Mouse (Mus musculus): ENCODE data around the gene Ocln.

Gene Ocln

GRCm38 (mm10) chr13:100552369-100553041 is at the start of gene Ocln:
Gene Ocln (minus strand): TSS chr13:100552718.
- DNase-seq, result peak; percentile 89

DNA sequence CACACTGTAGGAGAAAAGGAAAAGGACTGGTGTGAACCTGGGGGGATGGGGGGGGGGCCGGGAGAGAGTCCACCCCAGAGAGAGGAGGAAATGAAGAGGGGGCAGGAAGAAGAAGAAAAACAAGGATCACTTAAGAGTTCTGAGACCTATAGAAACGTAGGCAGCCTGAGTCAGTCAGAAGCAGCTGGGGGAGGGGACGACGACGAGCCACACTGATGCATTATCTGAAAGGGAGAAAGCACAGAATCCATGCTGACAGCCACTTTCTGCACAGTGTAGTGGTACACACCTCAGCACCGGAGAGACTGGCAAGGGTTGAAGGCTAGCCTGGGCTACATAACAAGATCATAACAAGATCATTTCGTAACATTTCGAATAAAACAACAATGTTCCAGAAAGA is 48.5 kb upstream of the Ocln start:
- DNase-seq, result no peak

GRCm38 (mm10) chr13:100600317-100600716 is 47.8 kb upstream of the Ocln start:
- DNase-seq, result no peak

DNA sequence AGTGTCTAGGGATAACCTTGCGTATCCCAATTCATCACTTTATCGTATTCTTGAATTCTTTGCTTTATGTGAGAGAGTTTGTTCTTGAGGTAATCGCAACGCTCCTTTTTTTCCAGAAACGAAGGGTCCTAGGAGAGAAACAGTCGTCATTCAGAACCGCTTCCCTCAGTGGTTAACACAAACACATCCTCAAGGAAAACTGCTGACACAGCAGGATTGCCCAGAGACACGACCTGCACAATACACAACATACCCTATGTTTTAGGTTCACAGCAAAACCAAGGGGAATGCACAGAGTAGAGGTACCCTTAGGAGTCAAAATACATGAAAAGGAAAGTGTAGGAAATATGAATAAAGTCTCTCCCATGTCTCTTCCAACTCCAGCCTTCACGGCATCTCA is 44.8 kb upstream of the Ocln start:
- no peak for DNase-seq

GRCm38 (mm10) chr13:100595552-100595885 is 43.0 kb upstream of the Ocln start:
- DNase-seq, result no peak

GRCm38 (mm10) chr13:100594838-100595551 is 42.5 kb upstream of the Ocln start:
- DNase-seq, result no peak

DNA sequence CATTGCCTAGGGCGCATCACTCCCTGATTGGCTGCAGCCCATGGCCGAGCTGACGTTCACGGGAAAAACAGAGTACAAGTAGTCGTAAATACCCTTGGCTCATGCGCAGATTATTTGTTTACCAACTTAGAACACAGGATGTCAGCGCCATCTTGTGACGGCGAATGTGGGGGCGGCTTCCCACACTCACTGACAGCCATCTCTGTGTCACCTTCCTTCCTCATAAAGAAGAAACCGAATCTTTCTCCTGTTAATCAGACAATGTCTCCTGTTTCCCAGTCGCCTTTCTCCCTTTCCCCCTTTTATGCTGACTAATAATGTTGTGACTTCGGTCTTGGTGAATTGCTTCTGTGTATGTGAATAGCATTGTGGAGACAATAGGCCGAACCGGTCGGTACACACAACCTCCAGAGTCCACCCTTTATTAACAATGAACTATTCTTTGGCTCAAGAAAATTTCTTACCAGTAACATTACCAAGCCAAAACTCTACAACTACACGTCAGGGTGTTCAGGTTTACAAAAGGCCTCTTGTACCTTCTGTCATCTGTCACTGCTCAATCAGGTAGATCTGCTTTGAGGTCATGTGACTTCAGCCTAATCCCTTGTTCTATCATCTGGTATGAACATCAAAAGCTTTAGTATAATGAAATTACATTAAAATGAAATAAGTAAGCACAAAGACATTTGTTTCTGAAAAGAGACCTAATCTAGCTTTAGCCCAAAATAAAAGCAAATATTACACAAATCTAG is 41.7 kb upstream of the Ocln start:
- peak; percentile 63 for DNase-seq

DNA sequence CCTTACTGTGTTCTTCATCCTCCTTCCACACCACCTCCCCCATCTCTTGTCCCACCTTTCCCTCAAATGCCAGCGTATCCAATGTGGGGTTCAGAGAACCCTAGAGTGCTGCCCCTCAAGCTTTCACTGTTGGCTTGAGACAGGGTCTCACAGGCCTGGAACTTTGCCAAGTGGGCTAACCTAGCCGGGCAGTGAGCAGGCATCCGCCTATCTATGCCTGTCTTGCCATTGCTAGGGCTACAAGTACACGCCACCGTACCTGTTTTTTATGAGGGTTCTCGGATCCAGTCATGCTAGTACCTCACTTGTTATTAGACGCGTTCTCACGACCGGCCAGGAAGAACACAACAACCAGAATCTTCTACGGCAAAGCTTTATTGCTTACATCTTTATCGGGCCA is 36.1 kb upstream of the Ocln start:
- peak; percentile 20 for DNase-seq

- DNase-seq, result no peak
Observed at GRCm38 (mm10) chr13:100582144-100582543, 29.6 kb upstream of the Ocln start.

GRCm38 (mm10) chr13:100581701-100582100 is 29.2 kb upstream of the Ocln start:
- no peak for DNase-seq

DNA sequence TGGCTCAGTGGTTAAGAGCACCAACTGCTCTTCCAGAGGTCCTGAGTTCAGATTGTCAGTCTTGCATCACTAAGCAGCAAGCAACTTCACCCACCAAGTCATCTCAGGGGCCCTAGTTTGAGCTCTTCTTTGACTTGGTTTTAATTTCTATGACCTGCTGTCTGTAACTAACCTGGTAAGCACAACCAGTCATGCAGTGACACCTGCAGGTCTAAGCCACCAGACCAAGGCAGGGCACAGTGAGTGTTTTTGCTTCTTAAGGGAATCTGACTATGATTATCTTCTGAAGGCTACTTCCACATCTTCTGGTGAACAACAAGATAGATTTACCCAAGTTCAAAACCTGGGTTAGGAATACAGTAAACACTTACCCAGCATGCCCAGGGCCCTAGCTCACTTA is 27.4 kb upstream of the Ocln start:
- DNase-seq, result no peak

DNA sequence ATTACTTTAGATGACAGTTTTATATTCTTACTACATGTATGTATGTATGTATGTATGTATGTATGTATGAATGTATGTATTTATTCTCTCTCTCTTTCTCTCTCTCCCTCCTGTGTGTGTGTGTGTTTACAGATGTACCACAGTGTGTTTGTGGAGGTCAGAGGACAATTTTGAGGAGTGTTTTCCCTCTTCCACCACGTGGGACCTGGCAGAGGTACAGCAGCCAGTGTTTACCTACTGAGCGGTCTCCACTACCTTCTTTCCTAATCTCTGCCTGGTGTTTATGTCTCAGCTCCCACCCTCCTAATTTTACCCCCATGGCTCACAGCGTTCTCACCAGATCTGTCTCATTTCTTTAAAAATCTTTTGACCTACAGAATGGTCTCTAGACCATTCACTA is 26.7 kb upstream of the Ocln start:
- DNase-seq, result no peak

DNA sequence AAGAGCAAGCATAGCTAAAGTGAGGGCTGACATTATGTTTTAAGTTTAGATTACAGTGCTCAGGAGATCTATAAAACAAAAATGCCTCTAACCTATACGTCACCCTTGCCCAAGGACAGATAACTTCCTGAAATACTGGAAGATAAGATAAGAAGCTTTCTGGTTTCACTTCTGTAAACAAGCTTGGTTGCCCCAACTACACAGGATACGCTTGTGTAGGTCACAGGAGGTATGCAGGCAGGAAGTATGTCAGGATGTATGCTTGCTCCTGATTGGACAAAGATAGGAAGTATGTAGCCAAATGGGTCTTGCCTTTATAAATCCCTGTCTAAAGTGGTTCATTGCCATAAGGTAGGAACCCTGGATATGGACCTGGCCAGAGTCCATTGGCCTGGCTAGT is 23.4 kb upstream of the Ocln start:
- DNase-seq, result no peak

- DNase-seq, result no peak
Observed at GRCm38 (mm10) chr13:100570713-100571112, 18.2 kb upstream of the Ocln start.

- DNase-seq, result no peak
Observed at GRCm38 (mm10) chr13:100568359-100568758, 15.8 kb upstream of the Ocln start.

DNA sequence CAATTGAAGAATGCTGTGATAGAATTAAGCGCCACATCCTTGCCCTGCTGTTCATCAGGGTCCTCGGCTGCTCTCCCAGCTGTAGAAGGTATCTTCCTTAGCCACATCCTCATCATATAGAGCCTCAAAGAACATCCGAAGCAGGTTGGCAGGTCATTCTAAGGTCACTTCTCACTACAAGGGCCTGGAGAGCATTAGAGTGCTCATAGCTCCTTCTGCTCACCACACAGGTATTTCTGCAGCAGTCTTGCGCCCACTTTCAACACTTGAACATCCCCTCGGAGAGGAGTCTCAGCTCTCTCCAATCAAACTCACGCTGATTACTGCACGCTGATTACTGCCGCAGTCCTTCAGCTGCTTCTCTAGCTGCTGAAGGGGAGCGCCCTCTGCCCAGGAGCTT is 6.9 kb upstream of the Ocln start:
- no peak for DNase-seq

- no peak for DNase-seq
Observed at GRCm38 (mm10) chr13:100557011-100557410, 4.5 kb upstream of the Ocln start.

DNA sequence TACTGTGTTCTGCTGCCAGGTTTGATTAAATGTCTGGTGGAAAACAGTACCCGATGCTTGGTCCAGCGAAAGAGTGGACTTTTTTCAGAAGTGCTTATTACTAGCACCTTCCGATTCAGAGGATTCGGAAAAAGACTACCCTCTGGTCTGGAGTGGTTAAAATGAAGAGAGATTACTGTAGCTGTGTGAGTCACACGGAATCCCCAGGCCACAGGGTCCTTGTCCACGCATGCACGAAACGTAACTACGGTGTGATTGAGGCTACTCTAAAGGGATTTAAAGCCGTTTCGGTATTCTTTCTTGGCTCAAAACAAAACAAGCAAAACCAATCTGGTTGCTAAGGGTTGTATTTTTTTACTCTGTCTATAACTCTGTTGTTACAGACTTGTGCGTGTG is 522 bp upstream of the Ocln start:
- DNase-seq, result no peak

GRCm38 (mm10) chr13:100552009-100552368 is 529 bp downstream of the Ocln start:
- no peak for DNase-seq

DNA sequence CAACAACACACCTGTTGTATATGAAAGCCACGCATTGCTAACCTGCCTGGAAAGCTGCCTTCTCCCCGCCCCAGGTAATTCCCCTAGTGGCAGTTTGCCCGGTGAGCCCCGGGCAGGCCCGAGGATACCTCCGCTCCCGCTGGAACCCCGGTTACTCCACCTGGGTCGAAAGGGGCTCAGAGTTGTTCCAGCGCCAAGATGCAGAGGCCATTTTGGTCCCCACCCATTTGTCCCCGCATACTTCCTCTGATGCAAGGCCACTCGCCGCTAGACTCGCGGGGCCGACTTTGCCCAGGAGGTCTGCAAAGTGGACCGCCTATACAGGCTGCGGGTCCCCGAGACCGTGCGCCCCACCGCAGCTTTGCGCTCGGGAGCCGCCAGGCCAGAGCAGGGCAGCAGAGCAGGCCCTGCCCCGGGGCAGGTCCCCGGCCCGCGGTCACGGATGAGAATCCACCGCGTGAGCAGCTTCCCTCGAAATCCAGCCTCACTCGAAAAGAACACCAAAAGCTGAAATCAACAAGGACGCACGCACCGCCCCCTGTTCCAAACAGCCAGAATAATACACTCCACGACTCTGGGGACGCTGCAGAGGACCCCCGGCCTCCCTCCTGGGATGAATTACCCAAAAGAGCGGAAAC is 1.0 kb downstream of the Ocln start:
- DNase-seq, result peak; percentile 70

GRCm38 (mm10) chr13:100547269-100547668 is 5.2 kb downstream of the Ocln start:
- DNase-seq, result no peak

- peak; percentile 52 for DNase-seq
Observed at GRCm38 (mm10) chr13:100545510-100545909, 7.0 kb downstream of the Ocln start.

- DNase-seq, result no peak
Observed at GRCm38 (mm10) chr13:100544220-100544662, 8.3 kb downstream of the Ocln start.

Data from cerebellum, adult 9-11 months (tissue).